Mouse (Mus musculus): ENCODE results near the gene Zfp983.
"Not testable (repeated sequence)": the region's sequence is repeated elsewhere in the genome, so short reads cannot be mapped to it uniquely, and the experiment has no call there.

GRCm38 (mm10) chr17:21680019-21680376, 29.6 kb downstream of the Zfp983 start:
- TF ChIP-seq SIN3A (IDR thresholded peaks at IDR 0.05; ENCODE audit: low read length); CTCF (IDR thresholded peaks at IDR 0.05 in 2 of 3, conservative IDR thresholded peaks at IDR 0.05 in 1 of 3; ENCODE audit: control insufficient read depth in 1 of 3, insufficient read depth in 1 of 3, low read depth in 2 of 3, low read length in 3 of 3, poor library complexity in 1 of 3, severe bottlenecking in 1 of 3); USF1 (IDR thresholded peaks at IDR 0.05; ENCODE audit: low read depth, low read length); TAL1 (IDR thresholded peaks at IDR 0.05; ENCODE audit: low read length); MXI1 (IDR thresholded peaks at IDR 0.05; ENCODE audit: low read depth, low read length): not testable (repeated sequence)

Measured in MEL (cell line).